Mouse (Mus musculus) layer of hippocampus, adult 2 months (tissue): ENCODE data around the gene Ppp4r3a. TPM values are rescaled to one million over a fixed set of nuclear protein-coding genes. Genes with fewer than 3 reads are reported as not detected.

Source experiments
- DNase-seq, 2 experiments: peaks; one replicate each; pipeline ENCODE4 v3.0.0; 2022; ENCODE audit warnings: low spot score in 2 of 2
- H3K27ac ChIP-seq: fragments of 200-600 bp; 2 replicates; pipeline ENCODE4 v1.8.1; 2022
- H3K4me3 ChIP-seq: fragments of 200-600 bp; 2 replicates; pipeline ENCODE4 v1.8.1; 2022; ENCODE audit warnings: mild to moderate bottlenecking
- CTCF ChIP-seq: fragments of 200-600 bp; conservative IDR thresholded peaks from 2 replicates; pipeline ENCODE4 v1.8.1; 2022; ENCODE audit warnings: antibody characterized with exemption, mild to moderate bottlenecking, moderate library complexity
- total RNA-seq, 2 experiments: library from RNA; stranded (reverse); gene quantifications; 2 replicates each; pipeline ENCODE4 v1.2.3; 2021

The Ppp4r3a gene
- total RNA-seq, 2 experiments from 2014 or later, result 38.4 to 44.7 TPM

- no peak for TF ChIP-seq CTCF
- peak in 1 of 2 experiments; percentile 21 for DNase-seq
- peak overlapping the region; percentile 100 for H3K27ac ChIP-seq
- peak overlapping the region; percentile 97 for H3K4me3 ChIP-seq
These were observed 1.0 kb downstream of the Ppp4r3a start for GRCm38 (mm10) chr12:101082296-101083075.

- Histone ChIP-seq H3K27ac (no peak overlapping the region), H3K4me3 (no peak overlapping the region)
- DNase-seq, result no peak
- TF ChIP-seq CTCF, result no peak
These were observed 5.5 kb downstream of the Ppp4r3a start for GRCm38 (mm10) chr12:101077955-101078354.

GRCm38 (mm10) chr12:101075433-101075832 is 8.1 kb downstream of the Ppp4r3a start:
- DNase-seq, result no peak
- Histone ChIP-seq H3K27ac (no peak overlapping the region), H3K4me3 (no peak overlapping the region)
- no peak for TF ChIP-seq CTCF

- no peak for DNase-seq
- no peak overlapping the region for H3K27ac ChIP-seq
- H3K4me3 ChIP-seq, result no peak overlapping the region
- TF ChIP-seq CTCF, result no peak
These were observed 8.6 kb downstream of the Ppp4r3a start for GRCm38 (mm10) chr12:101074821-101075429.

GRCm38 (mm10) chr12:101069813-101070212 is 13.7 kb downstream of the Ppp4r3a start:
- DNase-seq, result no peak
- Histone ChIP-seq H3K27ac (no peak overlapping the region), H3K4me3 (no peak overlapping the region)
- TF ChIP-seq CTCF, result no peak

GRCm38 (mm10) chr12:101066329-101066728 is 17.2 kb downstream of the Ppp4r3a start:
- no peak for DNase-seq
- H3K4me3 ChIP-seq, result no peak overlapping the region
- TF ChIP-seq CTCF, result no peak

GRCm38 (mm10) chr12:101039956-101040355 is 43.5 kb downstream of the Ppp4r3a start:
- no peak for DNase-seq
- Histone ChIP-seq H3K4me3 (no peak overlapping the region), H3K27ac (no peak overlapping the region)
- no peak for TF ChIP-seq CTCF

More at GRCm38 (mm10) chr12:101066329-101066728, 17.2 kb downstream of the Ppp4r3a start:
- no peak overlapping the region for H3K27ac ChIP-seq

GRCm38 (mm10) chr12:101028954-101029731 is 54.4 kb downstream of the Ppp4r3a start, which contains the start of gene Ccdc88c:
Ccdc88c (minus strand) TSS chr12:101029056.
- peak; percentile 66 to 77 for DNase-seq
- H3K27ac ChIP-seq, result peak within 1 kb of the TSS; percentile 90
- peak; percentile 80 for TF ChIP-seq CTCF
- H3K4me3 ChIP-seq, result peak within 1 kb of the TSS; percentile 69

- DNase-seq, result no peak
- TF ChIP-seq CTCF, result no peak
- Histone ChIP-seq H3K4me3 (peak overlapping the region; percentile 69), H3K27ac (peak overlapping the region; percentile 90)
These were observed 55.1 kb downstream of the Ppp4r3a start for GRCm38 (mm10) chr12:101028247-101028953.

GRCm38 (mm10) chr12:101027451-101028246 is 55.9 kb downstream of the Ppp4r3a start:
- peak overlapping the region; percentile 69 for H3K4me3 ChIP-seq
- DNase-seq, result peak in 1 of 2 experiments; percentile 59
- no peak for TF ChIP-seq CTCF
- peak overlapping the region; percentile 90 for H3K27ac ChIP-seq

GRCm38 (mm10) chr12:101026946-101027345 is 56.6 kb downstream of the Ppp4r3a start:
- H3K4me3 ChIP-seq, result peak overlapping the region; percentile 69
- H3K27ac ChIP-seq, result peak overlapping the region; percentile 90; the same call in 1 of the 2 replicates
- DNase-seq, result peak in 1 of 2 experiments; percentile 54
- no peak for TF ChIP-seq CTCF
